Mouse (Mus musculus): ENCODE data around the gene Egln3. TPM values are rescaled to one million over a fixed set of nuclear protein-coding genes. Genes with fewer than 3 reads are reported as not detected.

The Egln3 gene
- polyA plus RNA-seq, 1 experiment from 2014 or later, result 46.7 TPM

GRCm38 (mm10) chr12:54187812-54188600 lies 15.7 kb downstream of the Egln3 start:
- Histone ChIP-seq H3K4me3 (ENCODE audit: low read depth, low read length) (no peak overlapping the region), H3K4me1 (ENCODE audit: control insufficient read depth, insufficient read depth, low read length) (peaks cover 19% of the 10 kb centered on the region), H3K9ac (replicated peaks; ENCODE audit: low read depth, low read length) (no peak overlapping the region), H3K4me2 (replicated peaks; ENCODE audit: low read depth, low read length) (no peak overlapping the region), H3K27ac (ENCODE audit: low read length) (peak overlapping the region; percentile 33; the same call in 1 of the 2 replicates), H3K9me3 (ENCODE audit: control insufficient read depth, low read depth, low read length) (0 out of 2 replicates have a peak, but pooled peaks cover 2% of the 10 kb centered on the region), H3K27me3 (ENCODE audit: control insufficient read depth, insufficient read depth, low read length) (no peaks in the 10 kb centered on the region), H3K36me3 (ENCODE audit: control insufficient read depth, insufficient read depth, low read length) (no peaks in the 10 kb centered on the region; the same call in 1 of the 2 replicates)
- no peak for ATAC-seq (ENCODE audit: insufficient number of reproducible peaks, insufficient read depth, low FRiP score, low read depth)
- 62% methylated on average over 17 of the region's 17 CpGs for WGBS

GRCm38 (mm10) chr12:54186926-54187623 lies 16.6 kb downstream of the Egln3 start:
- Histone ChIP-seq H3K27ac (ENCODE audit: low read length) (no peak overlapping the region; the same call in 1 of the 2 replicates), H3K4me2 (replicated peaks; ENCODE audit: low read depth, low read length) (no peak overlapping the region), H3K4me3 (ENCODE audit: low read depth, low read length) (no peak overlapping the region), H3K27me3 (ENCODE audit: control insufficient read depth, insufficient read depth, low read length) (no peaks in the 10 kb centered on the region), H3K9me3 (ENCODE audit: control insufficient read depth, low read depth, low read length) (0 out of 2 replicates have a peak, but pooled peaks cover 2% of the 10 kb centered on the region), H3K36me3 (ENCODE audit: control insufficient read depth, insufficient read depth, low read length) (no peaks in the 10 kb centered on the region; the same call in 1 of the 2 replicates), H3K4me1 (ENCODE audit: control insufficient read depth, insufficient read depth, low read length) (peaks cover 12% of the 10 kb centered on the region), H3K9ac (replicated peaks; ENCODE audit: low read depth, low read length) (no peak overlapping the region)
- 50% methylated on average over 14 of the region's 14 CpGs for WGBS
- ATAC-seq (ENCODE audit: insufficient number of reproducible peaks, insufficient read depth, low FRiP score, low read depth), result no peak

- Histone ChIP-seq H3K36me3 (ENCODE audit: control insufficient read depth, insufficient read depth, low read length) (no peaks in the 10 kb centered on the region; the same call in 1 of the 2 replicates), H3K4me2 (replicated peaks; ENCODE audit: low read depth, low read length) (no peak overlapping the region), H3K4me1 (ENCODE audit: control insufficient read depth, insufficient read depth, low read length) (0 out of 2 replicates have a peak, but pooled peaks cover 2% of the 10 kb centered on the region), H3K9ac (replicated peaks; ENCODE audit: low read depth, low read length) (no peak overlapping the region), H3K9me3 (ENCODE audit: control insufficient read depth, low read depth, low read length) (0 out of 2 replicates have a peak, but pooled peaks cover under 1% of the 10 kb centered on the region), H3K27ac (ENCODE audit: low read length) (no peak overlapping the region), H3K4me3 (ENCODE audit: low read depth, low read length) (no peak overlapping the region), H3K27me3 (ENCODE audit: control insufficient read depth, insufficient read depth, low read length) (no peaks in the 10 kb centered on the region)
- no peak for ATAC-seq (ENCODE audit: insufficient number of reproducible peaks, insufficient read depth, low FRiP score, low read depth)
- WGBS, result 51% methylated on average over 7 of the region's 7 CpGs
These were observed 19.4 kb downstream of the Egln3 start for GRCm38 (mm10) chr12:54184264-54184663.

GRCm38 (mm10) chr12:54178323-54178722 lies 25.3 kb downstream of the Egln3 start:
- Histone ChIP-seq H3K36me3 (ENCODE audit: control insufficient read depth, insufficient read depth, low read length) (peaks cover 2% of the 10 kb centered on the region), H3K27ac (ENCODE audit: low read length) (no peak overlapping the region), H3K4me1 (ENCODE audit: control insufficient read depth, insufficient read depth, low read length) (no peaks in the 10 kb centered on the region), H3K4me3 (ENCODE audit: low read depth, low read length) (no peak overlapping the region), H3K9ac (replicated peaks; ENCODE audit: low read depth, low read length) (no peak overlapping the region), H3K9me3 (ENCODE audit: control insufficient read depth, low read depth, low read length) (no peaks in the 10 kb centered on the region), H3K4me2 (replicated peaks; ENCODE audit: low read depth, low read length) (no peak overlapping the region), H3K27me3 (ENCODE audit: control insufficient read depth, insufficient read depth, low read length) (no peaks in the 10 kb centered on the region)
- WGBS, result 80% methylated on average over 3 of the region's 3 CpGs
- no peak for ATAC-seq (ENCODE audit: insufficient number of reproducible peaks, insufficient read depth, low FRiP score, low read depth)

GRCm38 (mm10) chr12:54168786-54169185 lies 34.9 kb downstream of the Egln3 start:
- Histone ChIP-seq H3K4me3 (ENCODE audit: low read depth, low read length) (no peak overlapping the region), H3K36me3 (ENCODE audit: control insufficient read depth, insufficient read depth, low read length) (no peaks in the 10 kb centered on the region), H3K4me2 (replicated peaks; ENCODE audit: low read depth, low read length) (no peak overlapping the region), H3K9me3 (ENCODE audit: control insufficient read depth, low read depth, low read length) (no peaks in the 10 kb centered on the region), H3K9ac (replicated peaks; ENCODE audit: low read depth, low read length) (no peak overlapping the region), H3K4me1 (ENCODE audit: control insufficient read depth, insufficient read depth, low read length) (0 out of 2 replicates have a peak, but pooled peaks cover 6% of the 10 kb centered on the region), H3K27me3 (ENCODE audit: control insufficient read depth, insufficient read depth, low read length) (no peaks in the 10 kb centered on the region), H3K27ac (ENCODE audit: low read length) (no peak overlapping the region)
- ATAC-seq (ENCODE audit: insufficient number of reproducible peaks, insufficient read depth, low FRiP score, low read depth), result no peak
- 82% methylated on average over 4 of the region's 4 CpGs for WGBS

GRCm38 (mm10) chr12:54167737-54168136 lies 35.9 kb downstream of the Egln3 start:
- H3K36me3 ChIP-seq (ENCODE audit: control insufficient read depth, insufficient read depth, low read length), result no peaks in the 10 kb centered on the region
- no peaks in the 10 kb centered on the region for H3K27me3 ChIP-seq (ENCODE audit: control insufficient read depth, insufficient read depth, low read length)
- no peak overlapping the region for H3K9ac ChIP-seq (replicated peaks; ENCODE audit: low read depth, low read length)
- 87% methylated on average over 6 of the region's 6 CpGs for WGBS
- no peak overlapping the region for H3K27ac ChIP-seq (ENCODE audit: low read length)
- H3K9me3 ChIP-seq (ENCODE audit: control insufficient read depth, low read depth, low read length), result no peaks in the 10 kb centered on the region
- no peak overlapping the region for H3K4me3 ChIP-seq (ENCODE audit: low read depth, low read length)
- no peak for ATAC-seq (ENCODE audit: insufficient number of reproducible peaks, insufficient read depth, low FRiP score, low read depth)
- no peak overlapping the region for H3K4me2 ChIP-seq (replicated peaks; ENCODE audit: low read depth, low read length)
- 0 out of 2 replicates have a peak, but pooled peaks cover 6% of the 10 kb centered on the region for H3K4me1 ChIP-seq (ENCODE audit: control insufficient read depth, insufficient read depth, low read length)

GRCm38 (mm10) chr12:54164724-54165050 lies 39.0 kb downstream of the Egln3 start:
- WGBS, result 73% methylated on average over 6 of the region's 6 CpGs
- Histone ChIP-seq H3K4me2 (replicated peaks; ENCODE audit: low read depth, low read length) (no peak overlapping the region), H3K36me3 (ENCODE audit: control insufficient read depth, insufficient read depth, low read length) (no peaks in the 10 kb centered on the region), H3K4me3 (ENCODE audit: low read depth, low read length) (no peak overlapping the region), H3K9me3 (ENCODE audit: control insufficient read depth, low read depth, low read length) (no peaks in the 10 kb centered on the region), H3K9ac (replicated peaks; ENCODE audit: low read depth, low read length) (no peak overlapping the region), H3K27me3 (ENCODE audit: control insufficient read depth, insufficient read depth, low read length) (no peaks in the 10 kb centered on the region), H3K27ac (ENCODE audit: low read length) (no peak overlapping the region), H3K4me1 (ENCODE audit: control insufficient read depth, insufficient read depth, low read length) (0 out of 2 replicates have a peak, but pooled peaks cover 8% of the 10 kb centered on the region)
- no peak for ATAC-seq (ENCODE audit: insufficient number of reproducible peaks, insufficient read depth, low FRiP score, low read depth)

GRCm38 (mm10) chr12:54164040-54164723 lies 39.5 kb downstream of the Egln3 start:
- no peaks in the 10 kb centered on the region for H3K27me3 ChIP-seq (ENCODE audit: control insufficient read depth, insufficient read depth, low read length)
- H3K36me3 ChIP-seq (ENCODE audit: control insufficient read depth, insufficient read depth, low read length), result no peaks in the 10 kb centered on the region
- no peak for ATAC-seq (ENCODE audit: insufficient number of reproducible peaks, insufficient read depth, low FRiP score, low read depth)
- 0 out of 2 replicates have a peak, but pooled peaks cover 8% of the 10 kb centered on the region for H3K4me1 ChIP-seq (ENCODE audit: control insufficient read depth, insufficient read depth, low read length)
- no peaks in the 10 kb centered on the region for H3K9me3 ChIP-seq (ENCODE audit: control insufficient read depth, low read depth, low read length)
- H3K27ac ChIP-seq (ENCODE audit: low read length), result no peak overlapping the region
- no peak overlapping the region for H3K4me2 ChIP-seq (replicated peaks; ENCODE audit: low read depth, low read length)
- no peak overlapping the region for H3K4me3 ChIP-seq (ENCODE audit: low read depth, low read length)
- no peak overlapping the region for H3K9ac ChIP-seq (replicated peaks; ENCODE audit: low read depth, low read length)
- WGBS, result 43% methylated on average over 9 of the region's 9 CpGs

All from stomach, embryonic 14.5 days (tissue).